Mouse (Mus musculus) layer of hippocampus, adult 18-20 months (tissue): ENCODE measurements around the gene Plod2. TPM values are rescaled to one million over a fixed set of nuclear protein-coding genes. Genes with fewer than 3 reads are reported as not detected.

Experiments used
- DNase-seq, 2 experiments: peaks; one replicate each; pipeline ENCODE4 v3.0.0; 2022; ENCODE audit warnings: low spot score in 2 of 2
- total RNA-seq, 2 experiments: library from RNA; stranded (reverse); gene quantifications; 2 replicates each; pipeline ENCODE4 v1.2.3; 2021

Gene Plod2
- total RNA-seq, 2 experiments from 2014 or later = 6.3 to 6.6 TPM

DNA sequence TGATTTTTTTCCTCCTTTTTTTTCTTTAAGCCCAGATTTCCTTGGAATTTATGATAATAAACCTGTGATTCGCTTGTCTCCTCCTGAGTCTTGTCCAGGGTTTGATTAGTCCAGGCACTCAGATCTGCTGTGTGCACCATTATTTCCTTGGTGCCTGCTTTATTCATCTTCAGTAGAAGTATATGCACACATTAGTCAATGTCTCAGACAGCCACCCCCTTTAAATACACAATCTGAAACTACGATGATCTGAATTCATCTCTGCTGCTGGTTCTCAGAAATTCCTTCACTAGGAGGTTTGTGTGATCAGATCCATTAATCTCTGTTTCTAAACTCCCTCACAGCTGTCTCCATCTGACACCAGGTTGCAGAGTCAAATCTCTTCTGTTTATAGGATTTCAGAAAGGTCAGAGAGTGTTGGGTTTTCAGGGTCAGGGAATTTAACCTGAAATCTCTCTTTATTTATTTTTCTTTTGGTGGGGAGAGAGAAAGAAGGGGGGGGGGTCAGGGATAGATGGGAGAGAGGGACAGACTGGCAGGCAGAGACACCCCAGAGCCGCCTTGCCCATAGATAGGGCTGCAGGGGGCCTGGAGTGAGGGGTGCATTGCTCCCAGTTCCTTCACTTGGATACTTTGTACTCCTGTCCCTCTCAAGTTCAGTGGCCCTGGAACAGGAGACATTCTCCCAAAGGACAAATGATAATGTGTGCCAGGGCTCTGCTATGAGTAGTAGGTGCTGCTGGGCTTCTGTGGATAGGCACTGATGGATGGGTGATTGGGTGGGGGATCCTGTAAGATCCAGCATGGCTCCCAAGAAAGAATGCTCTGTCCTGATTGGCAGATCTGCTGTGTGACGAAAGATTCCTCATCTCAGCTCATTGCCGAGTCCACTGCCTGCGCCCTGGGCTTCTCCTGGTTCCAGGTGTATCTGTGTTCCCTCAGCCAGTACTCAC, 13.3 kb downstream of the Plod2 start:
- no peak for DNase-seq

DNA sequence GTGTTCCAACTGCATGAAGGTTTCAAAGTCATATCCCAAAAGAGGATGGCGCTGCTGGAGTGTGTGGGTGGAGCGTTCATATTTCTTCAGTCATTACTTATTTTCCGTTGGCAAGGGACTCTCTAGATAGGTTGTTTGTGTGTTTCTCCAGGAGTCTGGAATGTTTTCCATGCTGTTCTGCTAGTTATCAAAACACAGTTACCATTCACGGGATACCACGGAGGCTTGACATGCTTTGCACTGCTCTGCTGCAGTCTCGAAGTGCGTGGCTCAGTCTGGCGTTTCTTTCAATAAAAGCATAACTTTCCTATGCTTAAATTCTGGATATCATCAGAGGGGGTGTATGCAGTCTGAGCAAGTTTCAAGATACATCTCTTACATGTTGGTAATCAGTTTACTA, 17.7 kb downstream of the Plod2 start:
- DNase-seq = no peak

DNA sequence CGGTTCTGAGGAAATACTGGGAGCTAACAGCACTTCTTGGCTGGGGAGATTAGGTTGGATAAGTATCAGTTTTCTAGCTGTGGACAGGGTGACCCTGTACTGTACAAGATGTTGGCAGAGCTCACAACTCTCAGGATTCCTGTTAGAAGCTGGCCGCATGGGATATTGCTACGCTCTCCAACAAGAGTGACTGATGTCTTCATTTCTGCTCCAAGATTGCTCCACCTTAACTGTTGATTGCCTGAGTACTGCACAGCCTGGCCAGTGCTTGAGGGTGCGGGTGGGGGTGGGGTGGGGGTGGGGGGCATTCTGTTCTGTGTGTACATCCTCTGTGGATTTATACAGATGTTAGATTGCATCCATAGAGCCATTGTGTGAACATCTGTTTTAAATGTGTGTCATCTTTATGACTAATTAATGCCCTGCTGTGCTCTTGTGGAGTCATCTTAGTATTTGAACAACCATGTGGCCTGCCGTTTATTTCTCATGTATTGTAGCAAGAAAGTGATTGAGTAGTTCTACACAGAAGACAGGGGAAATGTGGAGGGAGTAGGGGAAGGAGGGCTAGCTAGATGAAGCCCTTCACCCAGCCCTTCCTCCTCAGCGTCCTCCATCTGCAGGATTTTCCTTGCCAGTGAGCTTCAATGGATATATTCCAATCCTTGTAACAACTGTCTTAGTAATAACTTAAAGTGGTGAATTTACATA, 19.0 kb downstream of the Plod2 start:
- no peak for DNase-seq

DNA sequence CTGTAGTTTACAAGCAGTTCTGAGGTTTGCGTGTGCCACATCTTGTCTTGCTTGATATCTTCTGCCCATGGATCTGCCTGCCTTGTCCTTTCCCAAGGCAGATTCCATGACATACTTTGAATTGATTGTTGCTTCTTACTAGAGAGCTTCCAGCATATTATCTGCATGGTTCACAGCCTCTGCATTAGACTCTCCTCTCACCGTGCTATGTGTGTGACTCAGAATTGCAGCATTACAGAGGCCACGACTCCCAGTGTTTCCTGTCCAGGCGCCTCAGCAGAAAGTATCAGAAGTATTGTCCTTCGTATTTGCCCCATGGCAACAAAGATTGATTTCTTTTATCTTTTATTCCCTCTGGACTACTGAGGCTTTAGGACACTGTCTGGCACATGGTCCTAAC, 20.4 kb downstream of the Plod2 start:
- no peak for DNase-seq

DNA sequence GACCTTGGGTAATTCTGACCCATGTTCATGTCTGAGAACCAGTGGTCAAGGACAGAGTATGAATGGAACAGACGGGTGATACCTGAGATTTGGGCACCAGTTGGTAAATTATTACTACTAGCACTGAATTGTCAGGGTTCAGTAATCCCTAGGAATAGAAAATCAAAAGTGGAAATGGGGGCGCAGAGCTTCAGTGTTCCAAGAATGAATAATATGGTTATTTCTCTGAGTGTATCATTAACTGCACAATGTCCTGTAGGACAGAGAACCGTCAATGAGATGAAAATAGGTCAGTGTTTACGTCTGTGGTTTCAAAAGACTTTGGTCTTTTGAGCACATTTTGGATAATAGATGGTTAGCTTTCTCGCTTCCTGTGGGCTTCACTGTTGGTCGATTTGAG, 21.3 kb downstream of the Plod2 start:
- DNase-seq = no peak

DNA sequence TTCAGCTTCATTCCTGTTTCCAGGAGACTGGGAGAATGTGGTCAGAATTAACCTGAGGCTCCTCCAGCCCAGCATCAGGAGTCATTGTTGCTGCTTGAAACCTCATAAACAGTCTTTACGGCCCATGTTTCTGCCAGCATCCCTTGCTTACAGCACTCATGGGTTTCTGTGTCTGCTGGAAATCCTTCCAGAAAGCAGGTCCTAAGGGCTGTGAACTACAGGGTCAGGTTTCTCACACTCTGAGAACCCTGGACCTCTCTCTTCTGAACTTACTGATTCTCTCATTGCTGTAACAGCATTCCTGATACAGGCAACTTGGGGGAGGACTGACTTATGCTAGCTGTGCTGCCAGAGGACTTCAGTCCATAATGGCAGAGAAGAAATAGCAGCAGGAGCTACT, 22.4 kb downstream of the Plod2 start:
- no peak for DNase-seq

DNA sequence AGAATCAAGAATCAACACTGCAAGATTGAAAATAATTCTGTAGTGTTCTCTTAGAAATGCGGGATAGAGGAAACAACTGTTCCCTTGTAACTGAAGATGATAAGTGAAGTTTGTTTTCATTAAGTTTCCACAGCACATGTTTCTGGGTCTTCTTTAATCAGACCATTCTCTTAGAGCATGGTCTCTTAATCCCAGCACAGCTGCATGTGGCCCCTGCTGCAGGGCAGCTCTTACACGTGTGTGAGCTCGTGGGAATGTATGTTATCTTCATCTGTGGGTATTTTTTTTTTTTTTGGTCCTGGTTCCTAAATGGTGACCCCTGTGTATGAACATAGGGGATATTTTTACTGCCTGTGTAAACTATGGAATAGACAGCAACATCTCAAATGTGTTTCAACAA, 24.2 kb downstream of the Plod2 start:
- no peak for DNase-seq

DNA sequence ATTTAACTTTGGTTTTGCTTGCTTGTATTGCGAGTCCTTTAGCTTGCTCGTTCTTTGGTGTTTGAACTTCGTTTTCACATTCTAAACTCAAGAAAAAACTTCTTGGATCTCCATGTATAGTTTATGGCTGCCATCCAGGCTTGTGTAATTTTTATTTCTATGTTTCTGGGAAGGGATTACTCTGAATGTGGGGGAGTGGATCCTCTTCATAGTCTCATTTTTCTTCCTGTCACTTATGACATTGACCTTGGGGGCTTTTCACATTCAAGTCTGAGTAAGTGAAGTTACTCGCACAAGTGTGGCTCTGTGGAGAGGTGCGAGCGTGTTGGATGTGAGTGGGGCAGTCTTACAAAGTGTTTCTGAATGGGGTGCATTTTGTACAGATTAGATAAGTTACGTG, 25.5 kb downstream of the Plod2 start:
- no peak for DNase-seq

- no peak for DNase-seq
Measured at GRCm38 (mm10) chr9:92568798-92569197, 26.8 kb downstream of the Plod2 start.

- peak; percentile 8 to 56 for DNase-seq
Measured at GRCm38 (mm10) chr9:92572376-92573108, 30.5 kb downstream of the Plod2 start.

GRCm38 (mm10) chr9:92583876-92584275, 41.9 kb downstream of the Plod2 start:
- DNase-seq = no peak

GRCm38 (mm10) chr9:92586025-92586424, 44.0 kb downstream of the Plod2 start:
- DNase-seq = no peak

- DNase-seq = no peak
Measured at GRCm38 (mm10) chr9:92587391-92587790, 45.4 kb downstream of the Plod2 start.

- no peak for DNase-seq
Measured at GRCm38 (mm10) chr9:92588226-92588625, 46.2 kb downstream of the Plod2 start.

DNA sequence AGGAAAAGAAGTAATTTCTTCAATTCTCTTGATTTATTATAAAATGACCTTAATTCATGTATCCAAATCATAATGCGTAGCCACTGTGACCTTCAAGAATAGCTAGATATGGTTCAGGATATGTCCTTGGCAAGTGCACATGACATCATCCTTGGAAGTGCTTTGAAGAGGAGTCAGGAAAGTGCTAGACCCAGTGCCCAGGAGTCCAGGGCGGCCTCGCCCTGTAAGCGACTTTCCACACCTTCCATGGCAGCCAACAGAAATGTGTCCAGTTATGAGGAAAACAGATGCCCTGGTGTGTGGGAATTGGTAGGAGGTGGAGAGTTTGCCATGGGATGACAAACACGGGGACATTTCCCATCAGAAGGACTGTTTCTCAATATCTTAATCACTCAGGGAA, 47.0 kb downstream of the Plod2 start:
- no peak for DNase-seq

GRCm38 (mm10) chr9:92591482-92591881, 49.5 kb downstream of the Plod2 start:
- DNase-seq = no peak

- DNase-seq = no peak
Measured at GRCm38 (mm10) chr9:92592757-92593156, 50.7 kb downstream of the Plod2 start.

GRCm38 (mm10) chr9:92594491-92594890, 52.5 kb downstream of the Plod2 start:
- DNase-seq = no peak

DNA sequence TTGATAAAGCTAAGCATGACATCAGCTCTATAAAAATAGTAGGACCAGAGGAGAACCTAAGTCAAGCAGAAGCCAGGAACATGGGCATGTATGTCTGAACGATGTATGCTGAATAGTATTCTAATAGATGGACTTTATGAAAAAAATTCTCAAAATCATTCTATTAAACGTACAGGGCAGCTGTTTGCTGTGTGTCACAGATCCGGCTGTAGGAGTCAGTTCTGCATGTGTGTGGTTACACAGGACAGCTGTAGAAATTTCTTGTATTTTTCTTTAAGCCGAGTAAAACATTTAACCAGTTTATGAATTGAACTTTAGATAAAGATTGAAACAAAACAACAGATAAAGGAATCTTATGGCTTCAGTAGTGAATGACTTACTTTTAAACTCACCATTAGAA, 53.3 kb downstream of the Plod2 start:
- DNase-seq = no peak

DNA sequence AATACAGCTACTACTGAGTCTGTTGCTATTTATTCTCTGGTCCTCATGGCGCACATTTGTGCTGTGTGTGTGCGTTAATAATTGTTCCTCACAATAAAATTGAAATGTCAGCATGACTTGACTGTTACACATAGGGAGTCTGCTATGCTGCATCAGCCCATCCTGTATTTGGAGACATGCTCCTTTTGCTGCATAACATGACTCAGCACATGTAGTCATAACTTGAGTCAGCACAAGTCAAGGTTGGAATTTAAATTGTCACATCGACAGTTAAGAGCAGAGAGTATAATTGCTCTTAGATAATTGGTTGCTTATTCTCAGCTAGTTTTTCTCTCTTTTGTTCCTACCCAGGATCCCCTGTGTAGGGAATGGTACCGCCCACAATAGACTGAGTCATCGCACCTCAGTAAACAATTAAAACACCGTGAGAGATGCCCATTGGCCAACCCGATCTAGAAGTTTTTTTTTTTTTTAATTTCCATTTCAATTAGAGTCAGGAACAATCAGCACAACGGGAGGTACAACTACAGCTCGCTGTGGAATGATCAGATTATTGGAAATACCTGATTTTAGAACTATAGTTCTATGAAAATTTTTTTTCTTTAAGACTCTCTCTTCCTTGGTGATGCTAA, 55.0 kb downstream of the Plod2 start:
- DNase-seq = no peak

- DNase-seq = peak in 1 of 2 experiments; percentile 67
Measured at GRCm38 (mm10) chr9:92597776-92598175, 55.8 kb downstream of the Plod2 start.
